Mouse (Mus musculus): ENCODE data around the gene Itpa.
"Not testable (repeated sequence)": the region's sequence is repeated elsewhere in the genome, so short reads cannot be mapped to it uniquely, and the experiment has no call there.

Itpa gene

DNA sequence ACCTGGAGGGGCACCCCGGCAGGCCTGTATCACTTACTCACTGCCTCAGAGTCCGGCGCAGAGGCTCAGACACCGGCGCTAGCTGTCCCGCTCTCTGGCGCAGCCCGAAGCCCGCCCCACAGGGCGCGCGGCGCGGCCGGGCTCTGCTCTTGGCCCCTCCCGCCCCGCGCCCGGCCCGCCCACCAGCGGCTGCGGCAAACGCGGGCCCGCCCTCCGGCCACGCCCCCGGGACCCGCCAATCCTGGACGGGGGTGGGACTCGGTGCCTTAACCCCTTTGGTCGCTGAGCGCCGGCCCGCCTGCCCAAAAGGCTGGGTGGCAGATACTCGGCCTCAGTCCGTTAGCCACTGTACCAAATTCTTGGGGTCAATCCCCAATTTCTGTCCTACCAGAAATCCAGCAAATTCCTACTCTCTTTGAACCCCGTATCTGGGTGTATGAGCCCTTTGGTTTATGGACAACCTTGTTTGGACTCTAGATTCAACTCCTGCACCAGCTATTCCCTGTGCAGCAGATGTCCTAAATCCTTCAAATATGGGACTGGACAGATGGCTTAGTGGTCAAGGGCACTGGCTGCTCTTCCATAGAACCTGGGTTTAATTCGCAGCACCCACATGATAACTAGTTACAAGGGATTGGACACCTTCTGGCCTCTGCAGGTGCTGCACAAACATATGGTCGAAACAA is 24.6 kb upstream of the Itpa start, which contains the start of gene Lzts3:
Gene Lzts3 (minus strand): TSS at position 120 of the 686 bp plus-strand sequence.
- CTCF ChIA-PET = interaction anchor here in 2 of 4 experiments (0.6 to 1.2 kb wide), 5 partner anchors 15 to 800 kb away, joined by 3 to 12 read pairs (median 4); no protein-coding TSS in a partner anchor
- POLR2A ChIA-PET = interaction anchor here in 3 of 4 experiments (0.6 to 3.6 kb wide), 20 partner anchors 9 to 358 kb away, joined by 3 to 35 read pairs (median 4); partner anchors contain the start of genes Ddrgk1 (in 3 of the 3), Itpa (in 2 of the 3), Slc4a11 (in 2 of the 3) and Idh3b (in 1 of the 3)

DNA sequence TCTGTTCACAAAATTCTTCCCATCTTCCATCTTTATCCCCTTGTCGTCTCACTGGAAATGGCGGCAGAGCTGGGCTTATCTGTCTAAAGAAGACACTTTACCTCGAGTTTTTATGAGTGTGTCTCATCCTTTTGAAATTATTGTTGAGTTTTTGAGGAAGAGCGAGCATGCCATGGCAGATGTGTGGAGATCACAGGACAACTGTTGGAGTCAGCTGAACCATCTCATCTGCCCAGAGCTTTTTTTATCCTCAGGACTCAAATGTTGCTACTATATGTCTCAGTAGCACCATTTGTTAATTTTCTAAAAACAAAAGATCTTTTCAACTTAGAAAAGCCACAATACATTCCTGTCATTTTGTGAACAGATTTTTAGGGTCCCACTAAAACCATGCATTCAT is 22.2 kb upstream of the Itpa start:
- ChIA-PET CTCF (interaction anchor here in 1 of 4 experiments (0.5 kb wide), 1 partner anchor 260 kb away, joined by 5 read pairs; no protein-coding TSS in a partner anchor), POLR2A (interaction anchor here in 2 of 4 experiments (1.1 to 2.8 kb wide), 3 partner anchors 19 to 29 kb away, joined by 4 to 7 read pairs (median 4); partner anchors contain the start of gene Ddrgk1 (in 2 of the 2))

DNA sequence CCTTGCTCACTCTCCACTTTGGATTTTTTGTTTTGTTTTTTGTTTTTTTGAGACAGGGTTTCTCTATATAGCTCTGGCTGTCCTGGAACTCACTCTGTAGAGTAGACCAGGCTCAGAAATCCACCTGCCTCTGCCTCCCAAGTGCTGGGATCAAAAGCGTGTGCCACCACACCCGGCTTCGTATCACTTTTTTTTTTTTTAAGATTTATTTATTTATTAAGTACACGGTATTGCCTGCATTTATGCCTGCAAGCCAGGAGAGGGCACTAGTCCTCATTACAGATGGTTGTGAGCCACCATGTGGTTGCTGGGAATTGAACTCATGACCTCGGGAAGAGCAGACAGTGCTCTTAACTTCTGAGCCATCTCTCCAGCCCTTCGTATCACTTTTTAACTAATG is 18.4 kb upstream of the Itpa start:
- CTCF ChIA-PET = not testable (repeated sequence)
- POLR2A ChIA-PET = interaction anchor here in 3 of 4 experiments (0.6 to 9.4 kb wide), 7 partner anchors 12 to 290 kb away, joined by 3 to 67 read pairs (median 5); partner anchors contain the start of genes Ddrgk1 (in 2 of the 3) and Itpa (in 1 of the 3)

DNA sequence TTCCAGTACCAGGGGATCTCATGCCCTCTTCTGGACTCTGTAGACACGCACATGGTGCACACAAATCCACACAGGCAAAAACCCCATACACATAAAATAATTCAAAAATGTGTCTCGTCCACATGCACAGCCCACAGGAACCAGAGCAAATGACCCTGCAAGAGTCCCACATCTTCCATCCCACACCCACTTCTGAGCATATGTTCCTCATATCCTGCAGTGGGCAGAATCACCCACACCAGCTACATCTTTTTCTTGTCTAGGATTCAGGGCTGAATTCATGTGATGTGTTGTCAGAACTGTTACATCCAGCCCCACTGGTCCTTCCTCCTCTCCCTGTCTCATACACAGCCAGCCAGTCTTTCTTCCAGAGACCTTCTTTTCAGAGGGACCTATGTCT is 14.1 kb upstream of the Itpa start:
- ChIA-PET POLR2A (interaction anchor here in 2 of 4 experiments (0.9 to 9.4 kb wide), 4 partner anchors 11 to 44 kb away, joined by 3 to 67 read pairs (median 16); partner anchors contain the start of genes Ddrgk1 (in 2 of the 2), Itpa (in 1 of the 2) and Slc4a11 (in 1 of the 2)), CTCF (no interaction called here)

DNA sequence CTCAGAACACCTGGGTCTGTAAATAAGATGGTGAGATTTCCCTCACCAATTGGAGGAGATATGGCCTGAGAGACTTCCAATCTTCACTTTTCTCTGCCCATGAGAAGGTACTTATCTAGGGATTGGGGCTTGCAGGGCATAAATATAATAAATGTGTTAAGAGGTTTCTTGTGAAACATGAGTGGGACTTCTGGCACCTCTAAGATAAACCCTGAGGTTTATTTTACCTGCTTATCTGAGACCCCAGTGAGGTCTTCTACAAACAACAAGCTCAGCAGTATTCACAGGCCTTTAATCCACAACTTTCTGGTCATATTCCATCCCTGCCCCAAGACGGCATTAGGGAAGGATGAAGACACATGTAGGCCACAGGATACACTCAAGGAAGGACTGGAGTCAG is 13.7 kb upstream of the Itpa start:
- CTCF ChIA-PET = no interaction called here
- POLR2A ChIA-PET = interaction anchor here in 2 of 4 experiments (0.9 to 9.4 kb wide), 5 partner anchors 11 to 44 kb away, joined by 3 to 67 read pairs (median 4); partner anchors contain the start of genes Ddrgk1 (in 2 of the 2), Itpa (in 1 of the 2) and Slc4a11 (in 1 of the 2)

DNA sequence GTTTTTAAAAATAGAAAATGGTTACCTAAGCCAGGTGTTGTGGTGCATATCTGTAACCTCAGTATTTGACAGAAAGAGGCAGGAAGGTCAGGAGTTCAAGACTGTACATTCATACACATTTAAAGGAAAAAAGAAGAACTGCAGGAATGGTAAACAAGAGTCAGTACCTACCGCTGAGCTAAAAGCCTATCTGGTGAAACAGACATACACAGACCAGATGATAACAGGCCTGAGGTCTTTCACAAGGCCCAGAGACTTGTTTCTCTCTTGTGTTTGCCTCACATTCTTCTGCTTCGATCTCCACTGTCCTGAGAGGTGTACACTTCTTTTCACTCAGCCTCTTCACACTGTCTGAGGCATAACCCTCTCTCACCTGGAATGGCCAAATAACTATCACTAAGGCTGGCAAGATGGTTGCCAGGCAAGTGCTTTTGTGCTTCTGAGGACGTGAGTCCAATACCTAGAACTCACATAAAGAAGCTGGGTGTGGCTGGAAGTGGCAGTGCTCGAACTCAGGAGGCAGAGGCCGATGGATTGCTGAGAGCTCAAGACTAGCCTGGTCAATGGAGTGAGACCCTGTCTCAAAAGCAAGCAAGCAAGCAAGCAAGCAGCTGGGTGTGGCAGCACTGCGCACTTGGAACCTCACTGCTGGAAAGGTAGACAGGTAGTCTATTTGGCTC is 11.6 kb upstream of the Itpa start:
- ChIA-PET CTCF (no interaction called here), POLR2A (interaction anchor here in 3 of 4 experiments (0.6 to 9.4 kb wide), 5 partner anchors 9 to 43 kb away, joined by 3 to 67 read pairs (median 5); partner anchors contain the start of genes Ddrgk1 (in 2 of the 3) and Itpa (in 2 of the 3))

DNA sequence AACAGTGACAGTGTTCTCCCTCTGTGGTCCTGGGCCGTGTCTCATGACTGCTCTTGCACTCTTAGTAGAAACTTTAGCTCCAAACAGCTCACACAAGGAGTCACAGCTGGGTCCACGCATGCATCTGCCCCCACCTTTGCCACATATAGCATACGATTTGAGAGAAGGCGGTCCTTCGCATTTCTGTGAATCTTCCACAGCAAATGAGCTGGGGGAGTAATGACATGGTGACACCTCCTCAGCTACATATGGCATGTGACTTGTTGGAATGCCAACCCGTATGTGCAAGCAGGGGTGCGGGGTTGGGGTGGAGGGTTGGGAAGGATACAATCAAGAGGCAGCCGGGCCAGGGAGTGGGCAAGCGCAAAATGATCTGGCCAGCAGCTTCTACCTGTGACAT is 10.9 kb upstream of the Itpa start:
- ChIA-PET CTCF (no interaction called here), POLR2A (interaction anchor here in 3 of 4 experiments (0.6 to 9.4 kb wide), 5 partner anchors 8 to 44 kb away, joined by 3 to 67 read pairs (median 5); partner anchors contain the start of genes Ddrgk1 (in 2 of the 3) and Itpa (in 2 of the 3))

DNA sequence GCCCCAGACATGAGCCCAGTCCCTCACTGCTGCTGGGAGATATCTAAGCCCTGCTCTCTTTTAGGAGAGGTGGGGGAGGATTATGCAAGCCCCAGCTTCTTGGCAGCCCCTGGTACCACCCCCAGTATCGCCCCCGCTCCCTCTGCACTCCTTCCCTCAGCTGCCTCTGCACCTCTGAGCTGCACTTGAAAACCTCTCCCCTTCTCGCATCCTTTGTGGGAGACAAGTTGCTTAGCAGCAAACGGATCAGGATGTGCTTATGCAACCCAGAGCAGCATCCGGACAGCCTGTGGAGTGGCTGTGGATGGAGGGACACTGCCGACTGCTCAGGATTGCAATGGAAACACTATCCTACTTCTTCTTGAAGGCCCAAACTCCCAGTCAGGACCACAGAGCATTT is 9.9 kb upstream of the Itpa start:
- POLR2A ChIA-PET = interaction anchor here in 1 of 4 experiments (0.5 to 2.1 kb wide), 2 partner anchors 10 to 1618 kb away, joined by 3 to 7 read pairs; partner anchors contain the start of gene Itpa
- CTCF ChIA-PET = interaction anchor here in 1 of 4 experiments (0.7 kb wide), 1 partner anchor 9 kb away, joined by 3 read pairs; no protein-coding TSS in a partner anchor

DNA sequence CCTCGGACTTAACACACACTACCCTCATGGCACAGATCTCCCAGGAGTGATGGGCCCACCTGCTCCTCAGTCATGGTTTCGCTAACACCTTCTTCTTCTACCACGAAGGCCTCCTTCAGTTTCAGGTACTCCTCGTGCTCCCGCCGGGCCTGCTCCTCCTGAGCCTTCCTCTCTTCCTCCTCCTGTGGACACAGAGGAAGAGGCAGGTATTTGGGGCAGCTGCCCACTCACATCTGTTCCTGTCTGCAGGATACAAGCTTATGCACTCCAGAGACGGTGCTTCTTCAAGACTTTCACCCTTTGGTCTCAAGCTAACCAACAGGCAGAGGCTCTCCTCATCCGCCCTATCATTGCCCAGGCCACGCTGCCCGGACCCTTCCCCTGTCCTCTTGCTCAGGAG is 8.9 kb upstream of the Itpa start:
- CTCF ChIA-PET = interaction anchor here in 1 of 4 experiments (1.0 kb wide), 1 partner anchor 15 kb away, joined by 3 read pairs; no protein-coding TSS in a partner anchor
- POLR2A ChIA-PET = interaction anchor here in 2 of 4 experiments (1.0 to 2.1 kb wide), 4 partner anchors 9 to 28 kb away, joined by 3 to 7 read pairs (median 4); partner anchors contain the start of genes Fastkd5 (in 1 of the 2), Itpa (in 1 of the 2) and Ubox5 (in 1 of the 2)

DNA sequence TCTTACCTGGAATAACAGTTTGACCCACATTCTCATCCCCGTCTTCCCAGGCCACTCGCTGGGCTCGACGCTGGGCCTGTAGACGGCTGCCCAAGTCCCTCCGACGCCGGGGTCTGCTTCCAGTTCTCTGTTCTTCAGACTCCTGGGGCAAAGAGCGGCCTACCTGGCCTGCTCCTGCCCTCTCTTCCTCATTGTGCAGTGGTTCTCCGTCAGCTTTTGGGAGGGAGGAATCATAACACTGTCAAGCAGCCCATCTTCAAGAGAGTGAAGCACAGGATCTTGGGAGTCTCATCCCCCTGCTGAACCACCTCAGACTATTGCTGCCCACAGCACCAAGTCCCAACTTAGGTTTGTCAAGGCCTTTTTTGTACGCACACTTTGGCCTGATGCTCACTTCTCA is 4.1 kb upstream of the Itpa start:
- CTCF ChIA-PET = no interaction called here

DNA sequence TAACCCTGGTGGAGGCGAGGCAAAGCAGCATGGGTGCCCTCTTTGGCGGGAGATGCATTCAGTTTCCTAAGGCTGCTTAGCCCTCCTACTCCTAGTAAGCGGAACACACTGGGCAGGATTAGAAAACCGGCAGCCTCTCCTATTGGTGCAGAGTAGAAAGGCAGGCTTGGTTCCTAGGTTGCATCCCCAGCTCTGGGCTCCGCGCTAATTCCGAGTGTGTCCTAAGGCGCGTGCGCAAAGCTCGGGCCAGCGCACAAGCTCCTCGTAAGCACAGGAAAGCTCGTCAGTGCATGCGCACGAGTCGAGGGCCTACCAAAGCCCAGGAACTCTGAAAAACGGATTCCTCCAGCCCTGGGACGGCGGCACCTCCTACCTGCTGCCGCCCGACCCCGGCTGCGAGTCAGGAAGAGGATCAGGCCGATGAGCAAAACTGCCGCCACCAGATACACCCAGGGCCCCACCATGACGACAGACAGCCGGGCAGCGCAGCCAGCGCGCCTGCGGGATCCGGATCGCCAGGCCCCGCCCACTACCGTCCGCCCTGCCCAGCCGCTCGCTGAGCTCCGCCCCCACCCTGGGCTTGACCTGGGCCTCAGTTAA is 3.2 kb upstream of the Itpa start, which contains the start of gene Ddrgk1:
Gene Ddrgk1 (minus strand): TSS at position 558 of the 600 bp plus-strand sequence.
- POLR2A ChIA-PET = interaction anchor here in 3 of 4 experiments (0.6 to 6.7 kb wide), 119 partner anchors 9 to 1843 kb away, joined by 3 to 67 read pairs (median 5); partner anchors contain the start of genes Lzts3 (in 3 of the 3), Slc4a11 (in 3 of the 3), Fastkd5 (in 2 of the 3) and Mrps26 (in 2 of the 3)
- CTCF ChIA-PET = interaction anchor here in 2 of 4 experiments (0.6 to 1.8 kb wide), 13 partner anchors 25 to 866 kb away, joined by 3 to 8 read pairs (median 4); partner anchors contain the start of genes Mrps26 (in 1 of the 2) and Slc4a11 (in 1 of the 2)

More for the DNA sequence above, 4.1 kb upstream of the Itpa start:
- POLR2A ChIA-PET = interaction anchor here in 3 of 4 experiments (0.8 to 6.7 kb wide), 24 partner anchors 9 to 589 kb away, joined by 3 to 67 read pairs (median 8); partner anchors contain the start of genes Slc4a11 (in 2 of the 3) and Lzts3 (in 1 of the 3)

DNA sequence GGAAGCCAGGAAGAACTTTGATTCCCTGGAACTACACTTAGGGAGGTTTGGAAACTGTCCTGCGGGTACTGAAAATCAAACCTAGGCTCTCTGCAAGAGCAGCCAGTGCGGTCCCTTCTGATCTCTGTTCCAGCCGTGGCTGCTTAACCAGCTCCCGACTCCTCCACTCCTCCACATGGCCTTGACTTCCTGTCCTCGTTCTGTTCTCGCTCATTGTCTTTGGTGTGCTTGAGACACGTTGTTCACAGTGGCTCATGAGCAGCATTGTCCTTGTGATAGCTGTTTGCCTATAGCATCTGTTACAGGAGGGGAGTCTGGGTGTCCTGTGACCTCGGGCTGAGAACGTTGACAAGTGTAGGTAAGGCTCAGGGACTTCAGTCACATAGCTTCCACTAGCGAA is 9.8 kb downstream of the Itpa start:
- ChIA-PET CTCF (interaction anchor here in 1 of 4 experiments (1.7 kb wide), 1 partner anchor 9 kb away, joined by 6 read pairs; the partner anchor contains the start of gene Itpa), POLR2A (interaction anchor here in 3 of 4 experiments (0.5 to 4.2 kb wide), 12 partner anchors 9 to 208 kb away, joined by 3 to 51 read pairs (median 6); partner anchors contain the start of genes Ddrgk1 (in 2 of the 3), Itpa (in 2 of the 3) and Slc4a11 (in 1 of the 3))

DNA sequence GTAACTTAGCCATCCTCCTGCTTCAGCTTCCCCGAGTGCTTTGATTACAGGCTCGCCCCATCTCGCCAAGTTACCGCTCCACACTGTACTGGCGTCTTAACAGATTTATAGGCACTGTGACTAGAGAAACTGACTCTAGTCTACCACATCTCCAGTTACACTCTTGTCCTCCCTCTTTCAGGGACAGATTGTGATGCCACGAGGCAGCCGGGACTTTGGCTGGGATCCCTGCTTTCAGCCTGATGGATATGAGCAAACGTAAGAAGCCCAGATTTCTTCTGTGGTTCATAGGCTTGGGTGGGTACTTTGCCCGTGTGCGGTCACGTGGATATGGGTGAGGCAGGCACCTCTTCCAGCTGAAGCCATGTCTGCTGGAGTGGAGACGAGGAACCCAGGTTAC is 11.7 kb downstream of the Itpa start:
- ChIA-PET CTCF (interaction anchor here in 1 of 4 experiments (0.5 kb wide), 1 partner anchor 91 kb away, joined by 3 read pairs; no protein-coding TSS in a partner anchor), POLR2A (interaction anchor here in 3 of 4 experiments (0.8 to 4.2 kb wide), 7 partner anchors 12 to 19 kb away, joined by 3 to 51 read pairs (median 5); partner anchors contain the start of genes Slc4a11 (in 3 of the 3), Itpa (in 2 of the 3) and Ddrgk1 (in 1 of the 3))

DNA sequence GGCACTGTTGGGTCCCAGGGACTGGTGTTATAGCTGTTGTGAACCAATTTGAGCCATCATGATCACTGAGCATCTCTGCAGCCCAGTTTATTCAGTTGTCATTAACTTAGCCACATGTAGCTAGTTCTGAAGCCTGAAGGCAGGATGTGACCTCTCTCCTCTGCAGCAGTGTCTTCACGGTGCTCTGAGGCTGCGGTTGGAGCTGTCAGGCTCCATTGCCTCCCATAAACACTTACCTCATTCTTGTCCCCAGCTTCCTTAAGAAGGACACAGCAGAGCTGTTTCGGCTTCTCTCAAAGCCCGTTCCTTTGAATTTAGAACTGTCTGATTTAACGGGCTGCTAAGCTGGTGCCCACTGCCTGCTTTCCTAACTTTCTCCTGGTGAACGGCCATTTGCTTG is 12.5 kb downstream of the Itpa start:
- POLR2A ChIA-PET = interaction anchor here in 3 of 4 experiments (0.6 to 4.2 kb wide), 10 partner anchors 10 to 41 kb away, joined by 3 to 51 read pairs (median 4); partner anchors contain the start of genes Slc4a11 (in 3 of the 3), Itpa (in 2 of the 3) and Ddrgk1 (in 1 of the 3)

DNA sequence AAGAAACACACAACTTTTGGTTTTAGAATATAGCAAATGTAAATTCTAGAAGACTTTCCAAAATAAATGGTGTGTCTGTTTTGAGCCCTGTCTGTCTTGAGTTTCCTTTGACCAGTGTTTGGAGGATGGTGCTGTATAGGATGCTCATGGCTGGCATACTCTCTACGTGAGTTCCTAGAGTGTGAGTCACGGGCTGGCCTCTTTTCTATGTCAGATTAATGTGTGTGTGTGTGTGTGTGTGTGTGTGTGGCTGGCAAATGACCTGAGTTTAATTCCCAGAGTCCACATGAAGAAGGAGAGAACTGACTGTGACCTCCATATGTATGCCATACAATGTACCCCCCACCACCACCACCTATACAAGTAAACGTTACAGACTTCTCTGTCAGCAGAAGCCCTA is 14.1 kb downstream of the Itpa start:
- ChIA-PET CTCF (no interaction called here), POLR2A (interaction anchor here in 2 of 4 experiments (0.7 to 1.7 kb wide), 3 partner anchors 17 to 205 kb away, joined by 3 to 6 read pairs (median 3); partner anchors contain the start of gene Ddrgk1 (in 1 of the 2))

More for the DNA sequence above, 12.5 kb downstream of the Itpa start:
- CTCF ChIA-PET = interaction anchor here in 1 of 4 experiments (0.6 kb wide), 1 partner anchor 235 kb away, joined by 3 read pairs; no protein-coding TSS in a partner anchor

DNA sequence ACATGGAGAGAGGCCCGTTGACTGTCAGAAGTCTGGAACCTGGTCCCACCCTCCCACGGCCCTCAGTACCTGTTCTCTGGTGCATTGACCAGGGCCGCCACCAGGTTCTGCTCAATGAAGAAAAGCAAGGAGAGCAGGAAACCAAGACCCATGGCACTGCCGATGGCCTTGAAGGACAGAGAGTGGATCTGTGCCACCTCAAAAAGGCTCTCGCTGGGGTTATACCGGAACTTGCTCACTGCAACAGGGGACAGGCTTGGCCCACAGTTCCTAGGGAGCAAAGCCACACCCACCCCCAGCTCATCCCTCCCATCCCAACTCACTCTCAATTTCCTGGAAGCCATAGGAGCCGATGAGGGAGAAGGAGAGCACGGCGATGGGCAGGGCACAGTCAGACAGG is 18.0 kb downstream of the Itpa start:
- CTCF ChIA-PET = interaction anchor here in 2 of 4 experiments (0.6 to 1.3 kb wide), 5 partner anchors 18 to 251 kb away, joined by 3 to 6 read pairs (median 3); partner anchors contain the start of gene Itpa (in 1 of the 2)

More for the DNA sequence above, 18.0 kb downstream of the Itpa start:
- POLR2A ChIA-PET = interaction anchor here in 3 of 4 experiments (0.6 to 4.6 kb wide), 17 partner anchors 8 to 215 kb away, joined by 3 to 49 read pairs (median 5); partner anchors contain the start of genes Ddrgk1 (in 3 of the 3), Itpa (in 3 of the 3), Slc4a11 (in 3 of the 3) and Lzts3 (in 1 of the 3)
